Mouse (Mus musculus) neural tube, embryonic 10.5 days (tissue): Measurements from ENCODE around the gene Gys1.
A peak's percentile ranks its signal among the peaks of the same experiment; 100 is the strongest.
"Not testable (repeated sequence)": the region's sequence is repeated elsewhere in the genome, so short reads cannot be mapped to it uniquely, and the experiment has no call there.

Experiments used
- DNase-seq: peaks from one replicate; pipeline ENCODE4 v3.0.0-alpha.2; 2017; ENCODE audit warnings: low spot score; ENCODE audit errors: extremely low spot score

Gys1 gene

GRCm38 (mm10) chr7:45434203-45435015 lies at the start of gene Gys1:
Gene Gys1, plus strand, starts transcription at chr7:45434844.
- DNase-seq: peak; percentile 100

- DNase-seq: no peak
Observed at GRCm38 (mm10) chr7:45386077-45386476, 48.6 kb upstream of the Gys1 start.

GRCm38 (mm10) chr7:45395129-45395541 lies 39.5 kb upstream of the Gys1 start:
- DNase-seq: no peak

- DNase-seq: peak; percentile 100
Observed at GRCm38 (mm10) chr7:45395578-45396336, 38.9 kb upstream of the Gys1 start, which contains the start of gene Snrnp70. Gene Snrnp70, minus strand, starts transcription at chr7:45395742.

GRCm38 (mm10) chr7:45396337-45396775 lies 38.3 kb upstream of the Gys1 start:
- not testable (repeated sequence) for DNase-seq

- DNase-seq: no peak
Observed at GRCm38 (mm10) chr7:45396787-45397186, 37.9 kb upstream of the Gys1 start.

GRCm38 (mm10) chr7:45401521-45402085 lies 33.0 kb upstream of the Gys1 start:
- no peak for DNase-seq

GRCm38 (mm10) chr7:45403532-45404261 lies 30.9 kb upstream of the Gys1 start:
- DNase-seq: peak; percentile 61

- peak; percentile 60 for DNase-seq
Observed at GRCm38 (mm10) chr7:45405091-45406075, 29.3 kb upstream of the Gys1 start, which contains the start of gene Kcna7. Gene Kcna7, plus strand, starts transcription at chr7:45405653.

- peak; percentile 47 for DNase-seq
Observed at GRCm38 (mm10) chr7:45406157-45407156, 28.2 kb upstream of the Gys1 start.

GRCm38 (mm10) chr7:45407836-45408235 lies 26.8 kb upstream of the Gys1 start:
- DNase-seq: no peak

GRCm38 (mm10) chr7:45408351-45408750 lies 26.3 kb upstream of the Gys1 start:
- no peak for DNase-seq

- no peak for DNase-seq
Observed at GRCm38 (mm10) chr7:45408949-45409348, 25.7 kb upstream of the Gys1 start.

GRCm38 (mm10) chr7:45409497-45410163 lies 25.0 kb upstream of the Gys1 start:
- DNase-seq: no peak

GRCm38 (mm10) chr7:45412421-45412820 lies 22.2 kb upstream of the Gys1 start:
- no peak for DNase-seq

GRCm38 (mm10) chr7:45413113-45413863 lies 21.4 kb upstream of the Gys1 start, which contains the start of gene Ntf5:
Gene Ntf5, plus strand, starts transcription at chr7:45413695.
- peak; percentile 55 for DNase-seq
